Mouse (Mus musculus): Measurements from ENCODE around the gene Gm3336. TPM values are rescaled to one million over a fixed set of nuclear protein-coding genes. Genes with fewer than 3 reads are reported as not detected.

Gm3336 gene
- polyA plus RNA-seq, 1 experiment = 0.61 TPM

- no peak for TF ChIP-seq POLR2A (IDR thresholded peaks at IDR 0.05; ENCODE audit: low read depth, low read length)
- no peak for TF ChIP-seq CTCF (conservative IDR thresholded peaks at IDR 0.05; ENCODE audit: insufficient read depth, insufficient read length, low read depth, low read length)
- 84% methylated on average over 18 of the region's 18 CpGs for whole genome bisulfite sequencing
- no peak overlapping the region for H3K4me3 ChIP-seq (ENCODE audit: insufficient read depth, low read depth, low read length)
- H3K27ac ChIP-seq (ENCODE audit: insufficient read depth, low read depth, low read length) = no peak overlapping the region
- H3K27me3 ChIP-seq (replicated peaks; ENCODE audit: control insufficient read depth, insufficient read depth, low read length) = no peaks in the 10 kb centered on the region
- no peaks in the 10 kb centered on the region for H3K36me3 ChIP-seq (ENCODE audit: control insufficient read depth, insufficient read depth, low read length)
- no peak for DNase-seq
- H3K4me1 ChIP-seq (ENCODE audit: control insufficient read depth, insufficient read depth, low read length) = peaks cover 3% of the 10 kb centered on the region; the same call in 1 of the 2 replicates
Measured at GRCm38 (mm10) chr8:70747211-70747890, 29.0 kb downstream of the Gm3336 start.

- 92% methylated on average over 23 of the region's 23 CpGs for WGBS
- Histone ChIP-seq H3K36me3 (ENCODE audit: control insufficient read depth, insufficient read depth, low read length) (no peaks in the 10 kb centered on the region), H3K27me3 (replicated peaks; ENCODE audit: control insufficient read depth, insufficient read depth, low read length) (no peaks in the 10 kb centered on the region), H3K4me3 (ENCODE audit: insufficient read depth, low read depth, low read length) (no peak overlapping the region), H3K27ac (ENCODE audit: insufficient read depth, low read depth, low read length) (no peak overlapping the region), H3K4me1 (ENCODE audit: control insufficient read depth, insufficient read depth, low read length) (peaks cover 5% of the 10 kb centered on the region; the same call in 1 of the 2 replicates)
- no peak for DNase-seq
- TF ChIP-seq POLR2A (IDR thresholded peaks at IDR 0.05; ENCODE audit: low read depth, low read length) = no peak
- no peak for TF ChIP-seq CTCF (conservative IDR thresholded peaks at IDR 0.05; ENCODE audit: insufficient read depth, insufficient read length, low read depth, low read length)
Measured at GRCm38 (mm10) chr8:70748246-70749096, 30.1 kb downstream of the Gm3336 start.

- Histone ChIP-seq H3K27me3 (replicated peaks; ENCODE audit: control insufficient read depth, insufficient read depth, low read length) (no peaks in the 10 kb centered on the region), H3K4me1 (ENCODE audit: control insufficient read depth, insufficient read depth, low read length) (peaks cover 5% of the 10 kb centered on the region; the same call in 1 of the 2 replicates)
- WGBS = 89% methylated on average over 19 of the region's 19 CpGs
Measured at GRCm38 (mm10) chr8:70749097-70749674, 30.8 kb downstream of the Gm3336 start.

GRCm38 (mm10) chr8:70750128-70750680 lies 31.9 kb downstream of the Gm3336 start:
- H3K27ac ChIP-seq (ENCODE audit: insufficient read depth, low read depth, low read length) = no peak overlapping the region
- peaks cover 7% of the 10 kb centered on the region; the same call in 1 of the 2 replicates for H3K4me1 ChIP-seq (ENCODE audit: control insufficient read depth, insufficient read depth, low read length)
- no peak for TF ChIP-seq CTCF (conservative IDR thresholded peaks at IDR 0.05; ENCODE audit: insufficient read depth, insufficient read length, low read depth, low read length)
- H3K36me3 ChIP-seq (ENCODE audit: control insufficient read depth, insufficient read depth, low read length) = no peaks in the 10 kb centered on the region
- no peak overlapping the region for H3K4me3 ChIP-seq (ENCODE audit: insufficient read depth, low read depth, low read length)
- WGBS = 85% methylated on average over 13 of the region's 13 CpGs
- no peaks in the 10 kb centered on the region for H3K27me3 ChIP-seq (replicated peaks; ENCODE audit: control insufficient read depth, insufficient read depth, low read length)
- DNase-seq = no peak

More at GRCm38 (mm10) chr8:70749097-70749674, 30.8 kb downstream of the Gm3336 start:
- no peak for DNase-seq
- no peaks in the 10 kb centered on the region for H3K36me3 ChIP-seq (ENCODE audit: control insufficient read depth, insufficient read depth, low read length)
- TF ChIP-seq POLR2A (IDR thresholded peaks at IDR 0.05; ENCODE audit: low read depth, low read length) (no peak), CTCF (conservative IDR thresholded peaks at IDR 0.05; ENCODE audit: insufficient read depth, insufficient read length, low read depth, low read length) (no peak)
- H3K27ac ChIP-seq (ENCODE audit: insufficient read depth, low read depth, low read length) = no peak overlapping the region
- no peak overlapping the region for H3K4me3 ChIP-seq (ENCODE audit: insufficient read depth, low read depth, low read length)

- no peak for TF ChIP-seq POLR2A (IDR thresholded peaks at IDR 0.05; ENCODE audit: low read depth, low read length)
- peak; percentile 68 for TF ChIP-seq CTCF (conservative IDR thresholded peaks at IDR 0.05; ENCODE audit: insufficient read depth, insufficient read length, low read depth, low read length)
- H3K27me3 ChIP-seq (replicated peaks; ENCODE audit: control insufficient read depth, insufficient read depth, low read length) = no peaks in the 10 kb centered on the region
- 16% methylated on average over 11 of the region's 11 CpGs for WGBS
- no peak overlapping the region for H3K4me3 ChIP-seq (ENCODE audit: insufficient read depth, low read depth, low read length)
- peaks cover 8% of the 10 kb centered on the region; the same call in 1 of the 2 replicates for H3K4me1 ChIP-seq (ENCODE audit: control insufficient read depth, insufficient read depth, low read length)
- peak; percentile 92 for DNase-seq
- H3K36me3 ChIP-seq (ENCODE audit: control insufficient read depth, insufficient read depth, low read length) = no peaks in the 10 kb centered on the region
- H3K27ac ChIP-seq (ENCODE audit: insufficient read depth, low read depth, low read length) = peak overlapping the region; percentile 98
Measured at GRCm38 (mm10) chr8:70752000-70752764, 33.8 kb downstream of the Gm3336 start.

GRCm38 (mm10) chr8:70753151-70753550 lies 34.8 kb downstream of the Gm3336 start:
- no peak for TF ChIP-seq CTCF (conservative IDR thresholded peaks at IDR 0.05; ENCODE audit: insufficient read depth, insufficient read length, low read depth, low read length)
- peak; percentile 4 for TF ChIP-seq POLR2A (IDR thresholded peaks at IDR 0.05; ENCODE audit: low read depth, low read length)

More at GRCm38 (mm10) chr8:70753151-70753550, 34.8 kb downstream of the Gm3336 start:
- H3K27ac ChIP-seq (ENCODE audit: insufficient read depth, low read depth, low read length) = peak overlapping the region; percentile 98
- 8% methylated on average over 21 of the region's 21 CpGs for WGBS
- H3K4me3 ChIP-seq (ENCODE audit: insufficient read depth, low read depth, low read length) = peak overlapping the region; percentile 15
- peaks cover 8% of the 10 kb centered on the region; the same call in 1 of the 2 replicates for H3K4me1 ChIP-seq (ENCODE audit: control insufficient read depth, insufficient read depth, low read length)
- H3K36me3 ChIP-seq (ENCODE audit: control insufficient read depth, insufficient read depth, low read length) = no peaks in the 10 kb centered on the region
- H3K27me3 ChIP-seq (replicated peaks; ENCODE audit: control insufficient read depth, insufficient read depth, low read length) = no peaks in the 10 kb centered on the region
- DNase-seq = peak; percentile 92
